Mouse (Mus musculus): Measurements from ENCODE around the gene Gm2696.
"Not testable (repeated sequence)": the region's sequence is repeated elsewhere in the genome, so short reads cannot be mapped to it uniquely, and the experiment has no call there.

Gene Gm2696

DNA sequence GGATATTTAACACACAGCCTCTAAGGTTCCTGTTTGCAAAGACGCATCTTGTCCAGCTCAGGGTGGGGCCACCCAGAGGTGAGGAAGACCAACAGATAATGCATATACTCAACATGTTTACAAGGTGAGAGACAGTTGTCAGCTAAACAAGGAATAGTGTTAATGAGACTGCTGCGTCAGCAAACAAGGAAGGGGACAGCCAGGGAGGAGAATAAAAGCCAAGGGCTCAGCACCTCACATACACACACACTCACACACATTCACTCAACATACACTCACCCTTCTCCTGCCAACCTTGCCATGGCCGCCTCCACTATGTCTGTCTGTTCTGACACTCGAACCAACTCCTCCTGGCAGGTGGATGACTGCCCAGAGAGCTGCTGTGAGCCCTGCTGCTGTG lies at the start of gene Gm2696:
Gm2696 (plus strand) TSS at position 301 of the 400 bp plus-strand sequence.
- in situ Hi-C loops (cut with MboI), result no loop called here

DNA sequence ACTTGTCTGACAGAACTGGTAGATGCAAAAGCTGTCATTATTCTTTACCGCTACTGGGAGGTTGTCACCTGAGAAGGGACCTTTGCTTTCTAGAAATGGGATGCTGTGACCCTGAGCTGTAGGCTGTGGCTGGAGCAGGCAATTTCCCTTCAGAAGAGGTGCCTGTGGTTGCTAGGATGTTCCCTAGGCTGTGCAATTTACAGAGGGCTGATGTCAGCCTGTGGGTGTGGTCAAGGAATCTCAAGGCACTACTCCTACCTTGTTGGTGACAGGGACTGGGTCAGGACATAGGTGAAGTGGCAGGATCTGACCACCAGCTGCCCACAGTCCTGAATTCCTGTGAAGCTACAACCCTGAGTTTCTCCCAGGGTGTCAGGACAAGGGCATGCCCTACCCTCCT lies 44.8 kb upstream of the Gm2696 start:
- in situ Hi-C loops (cut with MboI), result no loop called here

GRCm38 (mm10) chr10:77771225-77771624 lies 43.3 kb upstream of the Gm2696 start, which contains the start of gene Gm3238:
Gene Gm3238 (minus strand): TSS chr10:77771325.
- in situ Hi-C loops (cut with MboI), result not testable (repeated sequence)

GRCm38 (mm10) chr10:77772142-77772541 lies 42.3 kb upstream of the Gm2696 start:
- in situ Hi-C loops (cut with MboI), result not testable (repeated sequence)

DNA sequence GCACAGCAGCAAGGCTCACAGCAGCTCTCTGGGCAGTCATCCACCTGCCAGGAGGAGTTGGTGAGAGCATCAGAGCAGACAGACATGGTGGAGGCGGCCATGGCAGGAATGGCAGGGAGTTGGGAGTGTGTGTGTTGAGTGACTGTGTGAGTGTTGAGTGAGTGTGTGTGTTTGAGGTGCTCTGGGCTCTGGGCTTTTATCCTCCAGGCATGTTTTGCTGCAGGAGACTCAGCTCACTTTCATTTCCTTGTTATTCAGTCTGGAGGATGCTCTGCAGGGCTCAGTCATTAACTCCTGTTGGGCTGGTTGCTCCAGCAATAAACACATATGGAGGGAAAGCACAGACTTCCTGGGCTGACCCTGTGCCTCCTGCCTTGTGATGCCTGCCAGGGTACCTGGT lies 37.6 kb upstream of the Gm2696 start, which contains the start of gene Gm7138:
Gm7138 (minus strand) TSS at position 101 of the 400 bp plus-strand sequence.
- in situ Hi-C loops (cut with MboI), result not testable (repeated sequence)

- in situ Hi-C loops (cut with MboI), result not testable (repeated sequence)
These were observed 32.0 kb upstream of the Gm2696 start, which contains the start of gene Gm3250 for GRCm38 (mm10) chr10:77782442-77782841. Gene Gm3250 (minus strand): TSS chr10:77782542.

GRCm38 (mm10) chr10:77783396-77783795 lies 31.1 kb upstream of the Gm2696 start:
- in situ Hi-C loops (cut with MboI), result not testable (repeated sequence)

DNA sequence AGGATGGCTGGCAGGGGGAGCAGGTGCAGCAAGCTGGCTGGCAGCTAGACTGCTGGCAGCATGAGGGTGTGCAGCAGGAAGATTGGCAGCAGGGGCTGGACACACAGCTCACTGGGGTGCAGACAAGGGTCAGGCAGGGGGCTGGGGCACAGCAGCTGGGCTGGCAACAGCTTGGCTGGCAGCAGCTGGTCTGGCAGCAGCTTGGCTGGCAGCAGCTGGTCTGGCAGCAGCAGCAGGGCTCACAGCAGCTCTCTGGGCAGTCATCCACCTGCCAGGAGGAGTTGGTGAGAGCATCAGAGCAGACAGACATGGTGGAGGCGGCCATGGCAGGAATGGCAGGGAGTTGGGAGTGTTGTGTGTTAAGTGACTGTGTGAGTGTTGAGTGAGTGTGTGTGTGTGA lies 26.6 kb upstream of the Gm2696 start, which contains the start of gene Gm7137:
Gm7137 (minus strand) TSS at position 325 of the 400 bp plus-strand sequence.
- in situ Hi-C loops (cut with MboI), result not testable (repeated sequence)

- in situ Hi-C loops (cut with MboI), result no loop called here
These were observed 25.9 kb upstream of the Gm2696 start for GRCm38 (mm10) chr10:77788621-77789020.

GRCm38 (mm10) chr10:77794976-77795375 lies 19.5 kb upstream of the Gm2696 start, which contains the start of gene Gm9639:
Gene Gm9639 (minus strand): TSS chr10:77795076.
- in situ Hi-C loops (cut with MboI), result no loop called here

DNA sequence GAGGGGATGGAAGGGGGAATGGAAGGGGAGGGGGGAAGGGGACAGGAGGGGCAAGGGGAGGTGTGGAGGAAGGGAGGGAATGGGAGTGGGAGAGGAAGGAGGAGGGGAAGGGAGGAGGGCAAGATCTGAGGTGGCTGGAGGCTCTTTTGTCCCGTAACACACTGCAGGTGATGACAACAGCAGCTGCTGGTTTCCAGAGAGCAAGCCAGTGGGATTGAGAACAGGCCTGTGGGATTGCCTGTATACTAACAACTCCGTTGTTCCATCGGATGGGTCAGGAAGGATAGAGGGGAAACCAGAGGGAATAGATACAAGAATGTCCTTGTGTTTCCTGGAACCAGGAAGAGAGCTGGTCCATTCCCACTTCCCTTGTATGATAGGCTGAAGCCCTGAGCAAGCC lies 16.8 kb upstream of the Gm2696 start:
- in situ Hi-C loops (cut with MboI), result no loop called here

- in situ Hi-C loops (cut with MboI), result not testable (repeated sequence)
These were observed 16.1 kb upstream of the Gm2696 start for GRCm38 (mm10) chr10:77798164-77798920.

DNA sequence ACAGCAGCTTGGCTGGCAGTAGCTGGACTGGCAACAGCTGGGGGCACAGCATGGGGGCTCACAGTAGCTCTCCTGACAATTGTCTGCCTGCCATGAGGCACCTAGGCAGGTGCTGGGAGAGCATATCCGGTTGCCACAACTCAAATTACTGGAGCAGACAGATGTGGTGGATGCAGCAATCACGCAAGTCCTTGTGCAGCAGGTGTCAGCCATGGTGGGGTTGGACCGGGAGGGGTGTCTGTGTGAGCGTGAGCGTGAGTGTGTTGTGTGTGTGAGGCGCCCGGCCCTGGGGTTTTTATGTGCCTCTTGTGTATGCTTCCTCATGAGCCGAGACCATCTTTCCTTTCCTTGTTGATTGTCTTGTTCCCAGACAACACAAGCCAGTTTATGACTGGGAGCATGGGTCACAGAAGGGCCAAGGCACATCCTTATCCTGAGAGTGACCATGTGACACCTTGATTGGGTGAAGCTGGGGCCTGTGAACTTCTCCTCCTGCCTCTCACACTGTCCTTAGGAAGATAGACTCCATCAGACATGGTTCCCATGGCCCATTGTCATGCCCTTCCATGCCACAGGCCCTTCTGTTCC lies 15.5 kb upstream of the Gm2696 start, which contains the start of gene Gm19668:
Gm19668 (minus strand) TSS at position 213 of the 588 bp plus-strand sequence.
- in situ Hi-C loops (cut with MboI), result no loop called here

- in situ Hi-C loops (cut with MboI), result no loop called here
These were observed 10.4 kb upstream of the Gm2696 start for GRCm38 (mm10) chr10:77804095-77804494.

DNA sequence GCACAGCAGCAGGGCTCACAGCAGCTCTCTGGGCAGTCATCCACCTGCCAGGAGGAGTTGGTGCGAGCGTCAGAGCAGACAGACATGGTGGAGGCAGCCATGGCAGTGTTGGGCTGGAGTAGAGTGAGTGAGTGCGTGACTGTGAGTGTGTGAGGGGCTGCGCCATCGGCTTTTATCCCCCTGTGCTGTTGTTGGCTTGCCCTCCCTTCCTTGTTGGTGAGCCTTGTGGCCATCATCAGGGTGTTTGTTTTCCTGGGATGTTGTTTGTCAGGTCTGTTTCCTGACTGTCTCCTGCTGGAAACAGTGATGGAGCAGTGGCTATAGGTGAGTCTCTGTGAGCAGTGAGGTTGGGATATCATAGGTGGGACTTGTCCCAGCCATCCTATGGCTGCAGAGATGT lies 2.7 kb upstream of the Gm2696 start, which contains the start of gene Gm9507:
Gm9507 (minus strand) TSS at position 101 of the 400 bp plus-strand sequence.
- in situ Hi-C loops (cut with MboI), result no loop called here

- in situ Hi-C loops (cut with MboI), result no loop called here
These were observed 1.0 kb downstream of the Gm2696 start for GRCm38 (mm10) chr10:77815514-77815913.

- in situ Hi-C loops (cut with MboI), result no loop called here
These were observed 4.0 kb downstream of the Gm2696 start for GRCm38 (mm10) chr10:77818523-77818922.

DNA sequence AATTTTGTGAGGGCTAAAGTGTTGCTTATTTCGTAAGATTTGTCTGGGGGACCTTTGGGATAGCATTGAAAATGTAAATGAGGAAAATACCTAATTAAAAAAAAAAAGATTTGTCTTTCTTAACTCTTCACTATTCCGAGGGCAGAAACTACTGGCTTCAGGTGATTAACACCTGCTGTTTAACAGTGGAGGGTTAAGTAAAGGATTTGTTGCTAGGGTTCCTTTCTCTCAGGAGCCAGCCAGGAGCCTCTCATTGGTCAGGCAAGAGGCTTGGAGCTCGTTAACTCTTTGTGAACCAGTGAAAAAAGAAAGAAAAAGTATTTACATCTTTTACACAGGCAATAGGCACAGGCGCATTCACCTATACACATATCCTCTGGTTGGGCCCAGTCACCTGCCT lies 4.7 kb downstream of the Gm2696 start:
- in situ Hi-C loops (cut with MboI), result no loop called here

DNA sequence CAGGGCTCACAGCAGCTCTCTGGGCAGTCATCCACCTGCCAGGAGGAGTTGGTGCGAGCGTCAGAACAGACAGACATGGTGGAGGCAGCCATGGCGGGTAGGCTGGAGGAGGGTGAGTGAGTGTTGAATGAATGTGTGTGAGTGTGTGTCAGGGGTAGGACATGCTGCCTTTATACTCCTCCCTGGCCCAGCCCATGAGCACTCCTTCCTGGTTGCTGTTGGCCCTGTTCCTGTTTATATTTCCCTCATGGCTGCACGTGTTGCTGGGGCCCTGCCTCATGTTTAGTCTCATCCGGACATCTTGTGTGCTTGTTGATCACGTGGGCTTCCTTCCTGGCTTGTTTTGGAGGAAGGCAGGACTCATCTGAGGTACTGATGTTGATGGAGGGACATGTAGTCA lies 12.5 kb downstream of the Gm2696 start, which contains the start of gene Krtap10-4:
Krtap10-4 (minus strand) TSS at position 145 of the 400 bp plus-strand sequence.
- in situ Hi-C loops (cut with MboI), result no loop called here

- in situ Hi-C loops (cut with MboI), result no loop called here
These were observed 21.2 kb downstream of the Gm2696 start, which contains the start of gene Krtap10-10 for GRCm38 (mm10) chr10:77835647-77836046. Gene Krtap10-10 (plus strand): TSS chr10:77835947.

- in situ Hi-C loops (cut with MboI), result no loop called here
These were observed 24.5 kb downstream of the Gm2696 start for GRCm38 (mm10) chr10:77839006-77839405.

GRCm38 (mm10) chr10:77846503-77846902 lies 32.0 kb downstream of the Gm2696 start, which contains the start of gene Gm36176:
Gene Gm36176 (plus strand): TSS chr10:77846803.
- in situ Hi-C loops (cut with MboI), result no loop called here

All from mature B cell (primary cell).